Mouse (Mus musculus) CH12.LX (cell line): ENCODE measurements around the gene Vps41.

ENCODE experiments used
- CHD2 ChIP-seq: IDR thresholded peaks from 2 replicates; pipeline ENCODE4 v1.6.1; 2011; ENCODE audit warnings: low read length, improper control_type of control experiment
- CTCF ChIP-seq, 2 experiments: IDR thresholded peaks in 1 of 2; conservative IDR thresholded peaks in 1 of 2; 2 replicates each; pipeline ENCODE4 v1.5.1; 2011 to 2012; ENCODE audit warnings: low read depth in 2 of 2, low read length in 2 of 2, improper control_type of control experiment in 1 of 2, inconsistent platforms in 1 of 2, mild to moderate bottlenecking in 1 of 2, moderate library complexity in 1 of 2
- ELF1 ChIP-seq: IDR thresholded peaks from 2 replicates; pipeline ENCODE4 v1.6.1; 2014; ENCODE audit warnings: low read depth, mild to moderate bottlenecking, inconsistent platforms, low read length, improper control_type of control experiment
- EP300 ChIP-seq: IDR thresholded peaks from 2 replicates; pipeline ENCODE4 v1.6.1; 2011; ENCODE audit warnings: low read length, improper control_type of control experiment
- GABPA ChIP-seq: IDR thresholded peaks from 2 replicates; pipeline ENCODE4 v1.6.1; 2012; ENCODE audit warnings: low read depth, low read length, improper control_type of control experiment, inconsistent platforms; ENCODE audit not compliant: insufficient replicate concordance
- HCFC1 ChIP-seq: IDR thresholded peaks from 2 replicates; pipeline ENCODE4 v1.6.1; 2012; ENCODE audit warnings: low read depth, mild to moderate bottlenecking, inconsistent platforms, low read length, improper control_type of control experiment
- MAX ChIP-seq: IDR thresholded peaks from 2 replicates; pipeline ENCODE4 v1.6.1; 2011; ENCODE audit warnings: low read length, improper control_type of control experiment
- POLR2A ChIP-seq: IDR thresholded peaks from 2 replicates; pipeline ENCODE4 v1.6.1; 2011; ENCODE audit warnings: low read depth, mild to moderate bottlenecking, improper control_type of control experiment, low read length
- RCOR1 ChIP-seq: conservative IDR thresholded peaks from 2 replicates; pipeline ENCODE4 v1.6.1; 2012; ENCODE audit warnings: low read depth, mild to moderate bottlenecking, inconsistent platforms, low read length, improper control_type of control experiment
- SIN3A ChIP-seq: IDR thresholded peaks from 2 replicates; pipeline ENCODE4 v1.6.1; 2012; ENCODE audit warnings: low read length, improper control_type of control experiment, inconsistent platforms
- ZC3H11A ChIP-seq: IDR thresholded peaks from 2 replicates; pipeline ENCODE4 v1.6.1; 2012; ENCODE audit warnings: low read depth, mild to moderate bottlenecking, inconsistent platforms, low read length, improper control_type of control experiment
- ZMIZ1 ChIP-seq: IDR thresholded peaks from 2 replicates; pipeline ENCODE4 v1.6.1; 2012; ENCODE audit warnings: low read depth, mild to moderate bottlenecking, inconsistent platforms, low read length, improper control_type of control experiment
- ZNF384 ChIP-seq: IDR thresholded peaks from 2 replicates; pipeline ENCODE4 v1.6.1; 2012; ENCODE audit warnings: low read depth, low read length, improper control_type of control experiment, inconsistent platforms

- TF ChIP-seq RCOR1 (no peak), HCFC1 (no peak), POLR2A (no peak), CHD2 (no peak), ZC3H11A (no peak), ZNF384 (no peak), CTCF (conservative IDR thresholded peaks at IDR 0.05 in 1 of 2, IDR thresholded peaks at IDR 0.05 in 1 of 2; ENCODE audit: low read depth in 2 of 2, low read length in 2 of 2) (no peak), ZMIZ1 (no peak), EP300 (no peak), SIN3A (no peak), ELF1 (no peak), GABPA (no peak), MAX (no peak)
Measured at GRCm38 (mm10) chr13:18827029-18827428, 109.9 kb downstream of the Vps41 start.
